Mouse (Mus musculus): ENCODE results near the gene Sergef. TPM values are rescaled to one million over a fixed set of nuclear protein-coding genes. Genes with fewer than 3 reads are reported as not detected.

The Sergef gene
- polyA plus RNA-seq, 1 experiment from 2014 or later: 11.4 TPM

DNA sequence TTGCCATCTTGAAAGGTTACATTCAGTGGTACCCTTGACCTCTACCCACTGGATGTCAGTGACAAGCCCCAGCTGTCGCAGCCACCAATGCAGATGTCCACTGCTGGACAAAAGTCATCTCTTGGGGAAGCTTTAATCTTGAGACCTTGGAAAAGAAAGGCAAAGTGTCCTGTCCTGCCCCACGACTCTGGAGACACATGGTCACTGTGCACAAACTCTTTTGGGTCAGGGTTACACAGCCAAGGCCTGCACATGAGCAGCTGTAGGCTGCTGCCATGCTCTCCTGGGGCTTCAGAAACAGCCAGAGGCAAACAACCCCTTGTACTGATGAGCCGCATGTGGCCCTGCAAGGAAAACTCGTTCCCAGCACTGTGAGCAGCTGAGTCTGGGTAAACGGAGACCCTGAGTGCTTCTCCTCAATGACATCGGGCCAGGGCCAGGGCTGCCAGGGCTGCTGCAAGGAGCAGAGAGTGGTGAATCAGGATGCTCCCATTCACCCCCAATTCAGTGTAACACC lies 27.1 kb downstream of the Sergef start:
- peaks cover 30% of the 10 kb centered on the region for H3K4me1 ChIP-seq (ENCODE audit: control insufficient read depth, insufficient read depth, low read length)
- no peak for ATAC-seq (replicated peaks; ENCODE audit: extremely low read depth, insufficient read depth, low FRiP score)
- no peaks in the 10 kb centered on the region for H3K36me3 ChIP-seq (ENCODE audit: control insufficient read depth, insufficient read depth)
- peak overlapping the region; percentile 13; the same call in 1 of the 2 replicates for H3K4me2 ChIP-seq (ENCODE audit: low read depth, low read length)
- H3K4me3 ChIP-seq (ENCODE audit: low read length): no peak overlapping the region
- peak overlapping the region; percentile 41; the same call in 1 of the 2 replicates for H3K27ac ChIP-seq (ENCODE audit: low read length)
- no peaks in the 10 kb centered on the region for H3K9me3 ChIP-seq (replicated peaks; ENCODE audit: control insufficient read depth, low read length)
- no peaks in the 10 kb centered on the region for H3K27me3 ChIP-seq (ENCODE audit: control insufficient read depth, insufficient read depth, low read length)
- H3K9ac ChIP-seq (ENCODE audit: low read length): peak overlapping the region; percentile 38; the same call in 1 of the 2 replicates
- WGBS: 71% methylated on average over 6 of the region's 6 CpGs

DNA sequence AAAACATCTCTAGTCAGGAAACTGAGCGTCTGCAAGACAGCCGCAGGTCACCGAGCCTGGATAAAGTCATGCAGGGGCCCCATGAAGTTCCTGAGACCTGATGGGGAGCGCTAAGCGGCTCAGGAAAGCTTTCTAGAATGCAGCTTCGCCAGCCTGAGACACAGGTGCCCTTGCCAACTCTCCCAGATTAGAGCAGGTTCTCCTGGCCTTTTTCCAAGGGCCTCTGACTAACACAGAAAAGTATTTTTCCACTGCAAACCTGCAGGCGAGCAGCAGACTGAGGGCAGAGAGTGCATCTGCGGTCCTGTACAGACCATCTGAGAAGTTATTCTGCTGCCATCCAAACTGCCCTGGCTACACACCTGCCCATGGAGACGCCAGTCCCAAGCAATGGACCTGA lies 27.6 kb downstream of the Sergef start:
- no peaks in the 10 kb centered on the region for H3K36me3 ChIP-seq (ENCODE audit: control insufficient read depth, insufficient read depth)
- 34% methylated on average over 9 of the region's 9 CpGs for WGBS
- H3K27me3 ChIP-seq (ENCODE audit: control insufficient read depth, insufficient read depth, low read length): no peaks in the 10 kb centered on the region
- ATAC-seq (replicated peaks; ENCODE audit: extremely low read depth, insufficient read depth, low FRiP score): no peak
- peaks cover 32% of the 10 kb centered on the region for H3K4me1 ChIP-seq (ENCODE audit: control insufficient read depth, insufficient read depth, low read length)
- no peak overlapping the region for H3K4me3 ChIP-seq (ENCODE audit: low read length)
- H3K4me2 ChIP-seq (ENCODE audit: low read depth, low read length): peak overlapping the region; percentile 13; the same call in 1 of the 2 replicates
- H3K9ac ChIP-seq (ENCODE audit: low read length): peak overlapping the region; percentile 38; the same call in 1 of the 2 replicates
- H3K27ac ChIP-seq (ENCODE audit: low read length): peak overlapping the region; percentile 41; the same call in 1 of the 2 replicates
- no peaks in the 10 kb centered on the region for H3K9me3 ChIP-seq (replicated peaks; ENCODE audit: control insufficient read depth, low read length)

DNA sequence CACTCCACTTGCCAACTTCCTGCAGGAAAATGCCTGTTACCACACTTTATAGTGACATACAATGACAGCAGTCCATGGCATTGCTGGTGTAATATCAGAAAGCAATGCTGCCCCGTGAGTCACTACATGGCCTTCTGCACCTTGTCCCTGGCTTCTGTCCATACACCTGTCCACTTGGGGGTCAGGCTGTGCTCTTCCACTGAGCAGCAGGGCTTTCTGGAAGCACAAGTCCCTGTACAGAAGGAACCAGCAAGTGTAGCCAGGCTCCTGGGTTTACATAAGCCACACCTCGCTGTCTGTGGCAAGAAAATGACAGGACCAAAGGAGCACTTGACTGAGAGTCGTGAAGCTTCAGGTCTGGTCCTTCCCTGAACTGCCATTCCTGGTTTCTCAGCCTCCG lies 30.3 kb downstream of the Sergef start:
- no peak overlapping the region for H3K27ac ChIP-seq (ENCODE audit: low read length)
- no peak overlapping the region for H3K4me2 ChIP-seq (ENCODE audit: low read depth, low read length)
- H3K9me3 ChIP-seq (replicated peaks; ENCODE audit: control insufficient read depth, low read length): no peaks in the 10 kb centered on the region
- peaks cover 26% of the 10 kb centered on the region for H3K4me1 ChIP-seq (ENCODE audit: control insufficient read depth, insufficient read depth, low read length)
- no peaks in the 10 kb centered on the region for H3K36me3 ChIP-seq (ENCODE audit: control insufficient read depth, insufficient read depth)
- no peak for ATAC-seq (replicated peaks; ENCODE audit: extremely low read depth, insufficient read depth, low FRiP score)
- H3K27me3 ChIP-seq (ENCODE audit: control insufficient read depth, insufficient read depth, low read length): no peaks in the 10 kb centered on the region
- 80% methylated on average over 4 of the region's 4 CpGs for WGBS
- H3K9ac ChIP-seq (ENCODE audit: low read length): no peak overlapping the region
- H3K4me3 ChIP-seq (ENCODE audit: low read length): no peak overlapping the region

DNA sequence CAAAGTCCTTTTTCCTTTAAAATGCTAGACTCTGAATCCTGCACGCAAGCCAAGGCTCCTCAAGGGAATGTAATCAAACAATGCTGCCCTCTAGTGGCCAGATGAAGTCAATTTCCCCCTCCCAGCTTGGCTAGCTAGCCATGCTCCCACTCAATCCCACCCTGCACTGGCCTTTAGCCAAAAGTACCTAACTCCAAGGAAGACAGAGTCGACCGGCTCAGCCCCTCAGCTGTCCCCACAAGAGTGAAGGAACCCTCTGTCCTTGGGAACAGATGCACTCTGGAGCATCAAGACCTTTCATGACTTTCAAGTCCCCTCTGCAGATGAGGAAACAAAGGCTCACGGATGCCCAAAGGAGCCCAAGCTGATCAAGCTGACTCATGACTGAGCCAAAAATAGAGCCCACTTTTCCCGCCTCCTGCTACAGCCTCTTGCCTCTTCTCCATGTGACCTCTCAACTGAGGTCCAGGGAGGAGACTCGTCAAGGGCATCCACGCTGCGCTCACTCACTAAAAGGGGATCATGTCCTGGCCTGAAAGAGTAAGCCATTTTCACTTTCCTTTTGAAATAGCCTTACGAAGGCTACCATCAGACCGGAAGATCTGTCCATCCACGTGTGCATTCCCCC lies 32.1 kb downstream of the Sergef start:
- Histone ChIP-seq H3K27me3 (ENCODE audit: control insufficient read depth, insufficient read depth, low read length) (no peaks in the 10 kb centered on the region), H3K4me1 (ENCODE audit: control insufficient read depth, insufficient read depth, low read length) (peaks cover 19% of the 10 kb centered on the region), H3K36me3 (ENCODE audit: control insufficient read depth, insufficient read depth) (no peaks in the 10 kb centered on the region), H3K9ac (ENCODE audit: low read length) (no peak overlapping the region), H3K4me2 (ENCODE audit: low read depth, low read length) (no peak overlapping the region), H3K27ac (ENCODE audit: low read length) (no peak overlapping the region), H3K4me3 (ENCODE audit: low read length) (no peak overlapping the region), H3K9me3 (replicated peaks; ENCODE audit: control insufficient read depth, low read length) (no peaks in the 10 kb centered on the region)
- WGBS: 37% methylated on average over 11 of the region's 11 CpGs
- peak; percentile 23; the same call in 1 of the 2 replicates for ATAC-seq (replicated peaks; ENCODE audit: extremely low read depth, insufficient read depth, low FRiP score)

DNA sequence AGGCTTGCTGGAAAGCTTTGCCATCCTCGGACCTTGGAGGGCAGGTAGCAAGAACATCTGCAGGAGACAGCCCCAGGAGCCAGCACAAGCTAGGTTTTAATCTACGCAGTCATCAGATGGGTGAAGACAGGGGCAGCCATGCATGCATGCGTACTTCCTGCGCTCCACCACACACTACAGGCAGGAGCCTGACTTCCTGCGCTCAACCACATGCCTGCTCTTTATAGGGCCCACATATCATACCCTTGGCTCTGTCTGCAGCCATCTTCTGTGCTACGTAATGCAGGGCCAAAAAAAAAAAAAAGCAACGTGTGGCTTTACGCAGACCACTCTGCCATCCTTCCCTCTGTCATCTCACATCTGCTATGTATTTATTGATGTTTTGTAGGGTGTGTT lies 32.6 kb downstream of the Sergef start:
- H3K9me3 ChIP-seq (replicated peaks; ENCODE audit: control insufficient read depth, low read length): no peaks in the 10 kb centered on the region
- no peak for ATAC-seq (replicated peaks; ENCODE audit: extremely low read depth, insufficient read depth, low FRiP score)
- H3K4me2 ChIP-seq (ENCODE audit: low read depth, low read length): no peak overlapping the region
- H3K27ac ChIP-seq (ENCODE audit: low read length): no peak overlapping the region
- H3K9ac ChIP-seq (ENCODE audit: low read length): no peak overlapping the region
- no peaks in the 10 kb centered on the region for H3K27me3 ChIP-seq (ENCODE audit: control insufficient read depth, insufficient read depth, low read length)
- H3K36me3 ChIP-seq (ENCODE audit: control insufficient read depth, insufficient read depth): no peaks in the 10 kb centered on the region
- H3K4me1 ChIP-seq (ENCODE audit: control insufficient read depth, insufficient read depth, low read length): peaks cover 17% of the 10 kb centered on the region
- no peak overlapping the region for H3K4me3 ChIP-seq (ENCODE audit: low read length)
- WGBS: 60% methylated on average over 8 of the region's 8 CpGs

DNA sequence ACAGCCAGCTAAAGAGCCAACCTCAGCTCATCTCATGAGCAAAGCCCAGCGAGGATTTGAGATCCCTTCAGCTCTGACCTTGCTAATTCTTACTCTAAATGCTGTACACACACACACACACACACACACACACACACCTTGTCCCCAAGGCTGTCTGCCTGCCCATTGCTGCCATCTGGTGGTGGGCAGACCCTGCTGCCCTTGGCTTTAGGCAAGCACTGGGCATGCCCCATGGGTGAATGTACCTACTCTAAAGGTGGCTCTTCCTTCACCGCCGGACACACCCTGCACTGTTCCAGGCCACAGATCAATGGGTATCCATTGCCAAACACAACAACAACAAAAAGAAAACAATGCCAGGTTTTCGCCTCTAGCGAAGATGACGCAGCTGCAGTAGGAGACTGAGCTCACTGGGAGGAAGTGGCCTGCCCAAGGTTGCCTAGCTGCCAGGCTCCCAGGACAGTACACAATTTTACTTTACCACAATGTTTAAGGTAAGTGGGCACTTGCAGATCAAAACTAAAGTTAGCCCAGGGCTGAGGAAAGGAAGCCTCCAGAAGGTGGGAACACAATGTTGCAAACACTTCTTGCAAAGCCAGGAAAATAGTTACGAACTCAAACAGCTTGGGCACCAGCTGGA lies 33.1 kb downstream of the Sergef start:
- Histone ChIP-seq H3K9ac (ENCODE audit: low read length) (no peak overlapping the region), H3K4me3 (ENCODE audit: low read length) (no peak overlapping the region), H3K4me2 (ENCODE audit: low read depth, low read length) (no peak overlapping the region), H3K27me3 (ENCODE audit: control insufficient read depth, insufficient read depth, low read length) (no peaks in the 10 kb centered on the region), H3K27ac (ENCODE audit: low read length) (no peak overlapping the region), H3K36me3 (ENCODE audit: control insufficient read depth, insufficient read depth) (no peaks in the 10 kb centered on the region), H3K9me3 (replicated peaks; ENCODE audit: control insufficient read depth, low read length) (no peaks in the 10 kb centered on the region), H3K4me1 (ENCODE audit: control insufficient read depth, insufficient read depth, low read length) (peaks cover 17% of the 10 kb centered on the region)
- ATAC-seq (replicated peaks; ENCODE audit: extremely low read depth, insufficient read depth, low FRiP score): peak; percentile 51; the same call in 1 of the 2 replicates
- 75% methylated on average over 7 of the region's 7 CpGs for WGBS

DNA sequence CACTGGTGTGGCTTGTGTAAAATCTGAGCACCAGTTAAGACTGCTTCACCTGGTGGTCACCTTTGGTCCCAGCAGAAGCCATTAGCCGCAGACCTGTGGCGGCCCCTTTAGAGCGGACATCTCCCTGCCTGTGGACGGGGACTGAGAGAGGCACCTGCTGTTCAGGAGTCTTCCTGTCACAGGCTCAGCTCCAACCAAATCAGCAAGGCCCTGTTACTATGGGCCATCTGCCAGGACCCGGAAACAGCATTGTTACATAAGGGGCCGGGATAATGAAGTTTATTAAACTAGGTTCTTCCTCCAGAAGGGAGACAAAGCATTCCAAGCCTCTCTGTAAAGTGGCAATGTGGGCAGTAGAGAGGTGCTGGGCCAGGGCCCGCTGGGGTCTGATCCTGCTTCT lies 36.6 kb downstream of the Sergef start:
- H3K9ac ChIP-seq (ENCODE audit: low read length): no peak overlapping the region
- 77% methylated on average over 7 of the region's 7 CpGs for WGBS
- H3K4me3 ChIP-seq (ENCODE audit: low read length): no peak overlapping the region
- no peaks in the 10 kb centered on the region for H3K36me3 ChIP-seq (ENCODE audit: control insufficient read depth, insufficient read depth)
- H3K9me3 ChIP-seq (replicated peaks; ENCODE audit: control insufficient read depth, low read length): no peaks in the 10 kb centered on the region
- no peaks in the 10 kb centered on the region for H3K27me3 ChIP-seq (ENCODE audit: control insufficient read depth, insufficient read depth, low read length)
- H3K4me1 ChIP-seq (ENCODE audit: control insufficient read depth, insufficient read depth, low read length): peaks cover 19% of the 10 kb centered on the region
- ATAC-seq (replicated peaks; ENCODE audit: extremely low read depth, insufficient read depth, low FRiP score): no peak
- H3K27ac ChIP-seq (ENCODE audit: low read length): no peak overlapping the region
- no peak overlapping the region for H3K4me2 ChIP-seq (ENCODE audit: low read depth, low read length)

DNA sequence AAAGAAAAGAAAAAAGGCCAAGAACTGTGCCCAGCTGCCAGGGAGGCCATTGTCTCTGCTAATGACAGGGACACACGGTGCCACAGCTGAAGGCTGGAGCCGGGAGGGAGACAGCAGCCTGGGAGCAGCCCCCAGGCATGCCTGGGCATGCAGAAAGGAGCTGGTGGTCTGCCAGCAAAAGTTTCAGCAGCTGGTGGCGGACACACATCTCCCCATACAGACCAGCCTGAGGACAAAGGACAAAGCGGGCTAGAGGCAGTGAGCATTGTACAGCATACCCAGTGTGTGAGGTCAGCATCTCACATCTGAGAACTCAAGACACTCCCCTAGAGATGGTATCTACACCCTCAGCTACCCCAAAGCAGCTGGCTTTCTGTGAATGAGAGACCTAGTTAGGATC lies 37.5 kb downstream of the Sergef start:
- no peak overlapping the region for H3K27ac ChIP-seq (ENCODE audit: low read length)
- H3K27me3 ChIP-seq (ENCODE audit: control insufficient read depth, insufficient read depth, low read length): no peaks in the 10 kb centered on the region
- no peaks in the 10 kb centered on the region for H3K36me3 ChIP-seq (ENCODE audit: control insufficient read depth, insufficient read depth)
- H3K4me2 ChIP-seq (ENCODE audit: low read depth, low read length): no peak overlapping the region
- peaks cover 15% of the 10 kb centered on the region for H3K4me1 ChIP-seq (ENCODE audit: control insufficient read depth, insufficient read depth, low read length)
- ATAC-seq (replicated peaks; ENCODE audit: extremely low read depth, insufficient read depth, low FRiP score): peak; percentile 28; the same call in 1 of the 2 replicates
- 44% methylated on average over 4 of the region's 4 CpGs for WGBS
- H3K9ac ChIP-seq (ENCODE audit: low read length): no peak overlapping the region
- no peak overlapping the region for H3K4me3 ChIP-seq (ENCODE audit: low read length)
- no peaks in the 10 kb centered on the region for H3K9me3 ChIP-seq (replicated peaks; ENCODE audit: control insufficient read depth, low read length)

DNA sequence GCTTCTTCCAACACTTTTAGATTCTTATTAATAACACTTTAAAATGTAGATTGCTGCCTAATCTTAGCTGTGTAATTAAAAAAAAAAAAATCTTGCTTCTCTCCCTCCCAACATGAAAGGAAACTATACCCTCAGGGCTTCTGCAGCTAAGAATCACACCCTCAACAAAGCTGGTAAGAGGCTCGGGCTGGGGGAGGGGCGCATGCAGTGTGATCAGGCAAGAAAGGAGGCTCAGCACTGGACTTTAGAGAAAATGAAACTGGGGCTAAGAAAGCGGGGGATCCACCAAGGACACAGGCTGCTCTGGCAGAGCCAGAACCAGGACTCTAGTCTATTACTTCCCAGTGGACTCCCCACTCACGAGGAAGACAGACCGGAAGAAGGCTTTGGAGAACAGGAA lies 38.5 kb downstream of the Sergef start:
- Histone ChIP-seq H3K9me3 (replicated peaks; ENCODE audit: control insufficient read depth, low read length) (no peaks in the 10 kb centered on the region), H3K27me3 (ENCODE audit: control insufficient read depth, insufficient read depth, low read length) (no peaks in the 10 kb centered on the region), H3K4me3 (ENCODE audit: low read length) (no peak overlapping the region), H3K4me1 (ENCODE audit: control insufficient read depth, insufficient read depth, low read length) (peaks cover 12% of the 10 kb centered on the region), H3K27ac (ENCODE audit: low read length) (no peak overlapping the region), H3K9ac (ENCODE audit: low read length) (no peak overlapping the region), H3K36me3 (ENCODE audit: control insufficient read depth, insufficient read depth) (no peaks in the 10 kb centered on the region), H3K4me2 (ENCODE audit: low read depth, low read length) (no peak overlapping the region)
- no peak for ATAC-seq (replicated peaks; ENCODE audit: extremely low read depth, insufficient read depth, low FRiP score)
- WGBS: 58% methylated on average over 5 of the region's 5 CpGs
